Mouse (Mus musculus) spleen, adult 12 weeks (tissue): ENCODE data around the gene Dlg5.
A peak's percentile ranks its signal among the peaks of the same experiment; 100 is the strongest.

ENCODE experiments used
- DNase-seq: peaks from one replicate; pipeline ENCODE4 v3.0.0; 2022; ENCODE audit warnings: low spot score

Dlg5 gene

GRCm38 (mm10) chr14:24189598-24189997, 56.1 kb downstream of the Dlg5 start:
- no peak for DNase-seq

DNA sequence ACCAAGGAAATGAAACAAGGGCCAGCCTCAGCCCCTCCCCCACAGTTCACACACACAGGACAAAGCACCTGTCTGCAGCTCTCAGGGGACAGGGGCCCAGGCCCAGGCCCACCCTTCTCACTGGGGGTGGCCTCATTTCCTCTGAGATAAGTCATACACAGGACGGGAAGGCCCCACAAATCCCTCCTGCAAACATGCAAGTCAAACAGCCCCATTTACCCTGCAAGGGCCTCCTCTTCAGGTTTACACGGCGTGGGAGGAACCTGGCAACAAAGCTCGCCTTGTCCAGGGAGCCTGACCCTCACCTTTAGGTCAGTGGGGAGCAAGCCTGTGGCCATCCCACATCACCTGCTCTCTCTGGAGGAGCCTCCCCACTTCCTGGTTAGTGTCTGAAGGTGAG, 60.2 kb downstream of the Dlg5 start:
- DNase-seq, result no peak

DNA sequence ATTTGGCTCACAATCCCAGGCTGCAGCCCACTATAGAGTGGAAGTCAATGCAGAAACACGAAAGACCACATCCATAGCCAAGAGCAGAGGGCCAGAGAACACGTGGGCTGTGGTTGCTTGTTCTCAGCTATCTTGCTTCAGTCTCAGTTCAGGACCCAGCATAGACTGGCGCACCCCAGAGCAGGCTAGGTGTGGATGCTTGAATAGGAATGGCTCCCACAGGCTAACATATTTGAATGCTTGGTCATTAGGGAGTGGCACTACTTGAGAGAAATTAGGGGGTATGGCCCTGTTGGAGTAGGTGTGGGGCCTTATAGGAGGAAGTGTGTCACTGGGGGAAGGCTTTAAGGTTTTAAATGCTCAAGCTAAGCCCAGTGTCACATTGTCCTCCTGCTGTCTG, 62.8 kb downstream of the Dlg5 start:
- DNase-seq, result no peak

DNA sequence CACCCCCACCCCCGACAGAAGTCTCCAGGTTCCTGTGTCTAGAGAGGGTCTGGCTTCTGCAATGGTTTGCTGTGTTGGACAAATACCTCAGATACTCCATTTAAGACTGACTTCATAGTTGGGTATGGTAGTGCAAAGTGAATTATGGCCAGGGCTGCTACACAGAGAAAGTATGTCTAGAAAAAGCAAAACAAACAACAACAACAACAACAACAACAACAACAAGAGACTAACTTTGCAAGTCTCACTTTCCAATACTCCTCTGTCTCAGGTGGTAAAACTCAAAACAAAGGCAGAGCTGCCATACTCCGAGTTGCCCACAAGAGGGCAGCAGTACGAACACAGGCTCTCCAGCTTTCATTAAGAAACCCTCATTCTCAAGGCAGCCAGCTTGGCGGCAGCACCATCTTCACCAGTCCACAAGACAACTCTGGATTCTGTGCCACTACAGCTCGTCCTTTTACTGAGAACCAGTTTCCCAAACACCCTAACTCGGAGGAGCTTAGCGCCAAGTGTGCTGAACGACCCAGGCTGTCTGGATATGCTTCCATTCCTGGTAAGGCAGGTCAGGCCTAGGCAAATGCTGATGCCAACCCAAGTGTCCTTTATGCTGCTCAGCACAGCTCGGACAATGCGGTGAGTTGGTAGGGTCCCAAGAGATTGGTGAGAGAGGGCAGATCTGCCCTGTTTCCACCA, 63.8 kb downstream of the Dlg5 start:
- peak; percentile 2 for DNase-seq

DNA sequence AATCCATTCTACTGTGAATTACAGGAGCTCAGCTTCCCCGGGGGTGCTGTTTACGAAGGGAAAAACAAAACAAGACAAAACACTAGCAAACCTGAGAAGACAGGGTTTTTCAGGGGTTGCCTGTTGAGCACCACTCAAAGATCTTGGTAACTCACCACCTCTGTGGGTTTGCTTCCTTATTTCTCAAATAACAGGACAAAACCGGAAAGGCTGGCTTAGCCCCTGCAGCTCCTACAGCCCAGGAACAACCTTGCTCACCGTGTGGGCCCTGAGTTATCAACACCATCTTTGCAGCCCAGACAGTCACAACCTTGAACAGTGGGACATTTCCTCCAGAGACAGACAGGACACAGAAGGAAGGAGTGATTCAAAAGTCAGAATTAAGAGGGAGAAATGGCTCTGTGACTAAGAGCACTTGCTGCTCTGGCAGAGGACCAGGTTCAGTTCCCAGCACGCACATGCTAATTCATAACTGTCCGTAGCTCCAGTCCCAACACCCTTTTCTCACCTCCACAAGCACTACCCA, 66.2 kb downstream of the Dlg5 start:
- no peak for DNase-seq

GRCm38 (mm10) chr14:24176609-24177008, 69.1 kb downstream of the Dlg5 start:
- no peak for DNase-seq

- no peak for DNase-seq
Observed at GRCm38 (mm10) chr14:24173326-24173725, 72.4 kb downstream of the Dlg5 start.

- no peak for DNase-seq
Observed at GRCm38 (mm10) chr14:24171639-24172311, 73.9 kb downstream of the Dlg5 start.

- DNase-seq, result no peak
Observed at GRCm38 (mm10) chr14:24166046-24166445, 79.7 kb downstream of the Dlg5 start.

DNA sequence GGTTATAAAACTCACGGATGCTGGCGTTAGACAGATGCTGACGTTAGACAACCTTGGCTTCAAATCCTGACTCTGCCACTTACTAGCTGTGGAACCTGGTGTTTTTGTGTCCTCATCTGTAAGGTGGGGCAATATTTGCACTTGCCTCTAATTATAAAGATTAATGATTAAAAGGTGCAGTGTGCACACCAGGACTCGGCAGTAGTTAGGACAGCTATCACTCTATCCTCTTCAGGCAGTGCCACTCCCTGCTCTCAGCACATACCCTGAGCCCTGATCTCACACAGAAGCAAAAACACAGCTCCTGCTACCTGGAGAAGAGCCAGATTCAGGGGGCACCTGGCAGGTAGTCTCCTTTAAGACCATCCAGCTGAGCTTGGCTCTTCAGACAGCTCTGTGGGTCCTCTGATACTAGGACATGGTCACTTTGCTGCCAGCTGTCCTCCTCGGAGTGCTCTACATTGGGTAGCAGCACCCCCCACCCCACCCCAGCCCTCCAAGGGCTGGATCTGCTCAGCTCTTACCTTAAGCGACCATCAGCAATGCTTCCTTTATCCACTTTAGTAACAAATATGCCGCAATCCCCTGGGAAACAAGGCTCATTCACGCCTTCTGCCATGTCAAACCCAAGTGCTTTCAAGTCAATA, 80.9 kb downstream of the Dlg5 start:
- no peak for DNase-seq

- no peak for DNase-seq
Observed at GRCm38 (mm10) chr14:24162856-24163255, 82.9 kb downstream of the Dlg5 start.

GRCm38 (mm10) chr14:24148892-24149291, 96.8 kb downstream of the Dlg5 start:
- no peak for DNase-seq

DNA sequence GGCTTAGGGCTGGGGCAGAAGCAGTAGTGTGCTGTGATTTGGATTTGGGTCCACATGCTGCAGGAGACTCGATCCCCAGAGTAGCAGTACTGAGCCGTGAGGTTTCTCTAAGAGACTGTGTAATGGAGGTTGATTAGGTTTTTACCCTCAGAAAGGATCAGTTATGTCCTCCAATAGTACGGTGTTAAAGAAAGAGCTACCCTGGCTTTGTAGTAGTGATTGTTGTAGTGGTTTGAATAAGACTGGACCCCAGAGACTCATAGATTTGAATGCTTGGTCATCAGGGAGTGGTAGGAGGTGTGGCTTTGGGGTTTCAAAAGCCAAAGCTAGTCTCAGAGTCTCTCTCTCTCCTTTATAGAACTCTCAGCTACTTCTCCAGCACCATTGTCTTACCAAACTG, 100.9 kb downstream of the Dlg5 start:
- DNase-seq, result no peak

- no peak for DNase-seq
Observed at GRCm38 (mm10) chr14:24144421-24144820, 101.3 kb downstream of the Dlg5 start.

GRCm38 (mm10) chr14:24142926-24143430, 102.7 kb downstream of the Dlg5 start:
- DNase-seq, result peak; percentile 15

DNA sequence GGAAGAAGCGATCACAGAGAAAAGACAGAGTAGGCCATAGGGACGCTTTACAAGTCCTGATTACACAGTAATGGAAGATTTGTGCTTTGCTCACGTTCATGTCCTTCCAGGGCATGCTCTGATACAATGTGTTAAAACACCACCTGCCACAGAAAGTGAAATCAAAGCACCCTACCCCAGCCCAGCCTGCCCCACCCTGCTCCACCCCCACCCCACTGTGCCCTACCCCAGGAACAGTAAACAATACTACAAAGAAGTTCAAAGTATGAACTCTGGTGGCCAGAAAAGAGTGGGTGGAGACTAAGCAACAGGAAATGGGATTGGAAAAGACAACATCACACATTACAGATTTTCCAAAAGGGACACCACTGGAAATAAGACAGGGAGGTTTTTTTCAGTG, 104.0 kb downstream of the Dlg5 start:
- no peak for DNase-seq

- peak; percentile 52 for DNase-seq
Observed at GRCm38 (mm10) chr14:24140297-24140812, 105.4 kb downstream of the Dlg5 start.

DNA sequence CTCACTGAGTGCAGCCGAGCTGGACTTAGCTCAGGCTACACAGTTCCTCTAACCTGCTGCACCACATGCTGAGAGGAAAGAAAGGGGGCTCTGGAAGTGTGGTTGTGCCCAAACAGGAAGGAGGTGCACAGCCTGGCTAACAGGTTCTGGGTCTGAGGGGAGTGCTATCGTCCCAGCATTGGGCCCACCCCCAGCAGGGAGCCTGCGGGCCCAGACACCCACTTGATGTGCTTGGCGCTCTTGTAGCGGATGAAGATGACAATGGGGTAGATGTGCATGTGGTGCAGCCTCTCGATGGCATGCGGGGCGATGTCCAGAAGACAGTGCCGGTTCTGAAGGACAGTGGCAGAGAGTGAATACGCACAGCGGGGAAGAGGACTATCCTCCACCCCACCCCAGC, 108.8 kb downstream of the Dlg5 start:
- DNase-seq, result no peak

DNA sequence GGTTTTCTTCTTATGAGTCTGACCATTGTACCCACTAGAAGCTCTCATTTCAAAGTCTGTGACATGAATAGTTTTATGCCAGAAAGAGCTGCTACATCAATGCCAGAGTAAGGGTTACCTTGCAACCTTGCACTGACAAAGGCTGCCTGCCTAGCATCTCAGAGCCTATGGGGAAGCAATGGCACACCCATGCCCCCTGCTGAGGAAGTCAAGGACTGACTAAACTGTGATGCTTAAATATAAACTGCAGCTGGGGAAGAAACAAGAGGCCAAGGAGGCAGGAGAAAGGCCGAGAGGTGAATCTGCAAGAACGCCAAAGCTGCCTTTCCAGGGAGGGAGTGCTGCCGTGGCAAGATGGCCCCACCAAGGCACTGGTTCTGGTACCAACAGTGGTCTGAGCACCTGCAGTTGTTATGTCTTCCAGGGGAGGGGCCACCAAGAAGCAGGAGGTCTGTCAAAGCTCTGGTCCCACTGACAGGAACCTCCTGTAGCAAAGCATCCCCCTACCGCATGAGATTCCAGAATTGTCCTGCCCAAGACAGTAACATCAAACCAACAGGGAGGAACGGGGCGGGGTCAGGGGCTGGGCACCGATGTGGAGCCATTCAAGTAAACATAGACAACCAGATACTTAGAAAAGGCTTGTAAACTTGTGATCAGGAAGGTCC, 111.0 kb downstream of the Dlg5 start:
- no peak for DNase-seq

GRCm38 (mm10) chr14:24133801-24134200, 111.9 kb downstream of the Dlg5 start:
- DNase-seq, result no peak

DNA sequence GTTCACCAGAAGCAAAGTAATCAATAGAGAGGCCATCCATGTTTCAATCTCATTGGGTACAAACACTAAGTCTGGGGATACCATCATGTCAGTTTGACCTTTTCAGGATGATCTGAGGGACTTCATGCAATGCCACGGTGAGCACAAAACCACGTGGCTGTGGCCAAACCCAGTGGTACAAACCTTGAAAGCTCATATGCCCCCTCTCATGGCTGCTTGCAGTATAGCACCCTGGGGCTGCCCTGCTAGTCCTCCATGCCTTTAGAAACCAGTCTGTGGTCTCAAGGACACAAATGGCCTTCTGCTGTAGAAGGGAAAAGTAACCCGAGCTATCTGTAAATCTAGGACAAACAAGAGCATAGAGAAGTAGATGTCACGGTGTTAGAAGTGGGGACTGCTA, 113.6 kb downstream of the Dlg5 start:
- DNase-seq, result no peak

GRCm38 (mm10) chr14:24125069-24125468, 120.7 kb downstream of the Dlg5 start:
- DNase-seq, result no peak
